Mouse (Mus musculus) heart, adult 10 weeks (tissue): ENCODE data around the gene Gm9945. TPM values are rescaled to one million over a fixed set of nuclear protein-coding genes. Genes with fewer than 3 reads are reported as not detected.

Source experiments
- polyA plus RNA-seq: library from polyadenylated mRNA; stranded (reverse); fragments of 350-450 nt; fragmentation: Illumina TruSeq; extraction: RNeasy Lipid Tissue Mini Kit (QIAGEN cat#74804); gene quantifications from one replicate; pipeline ENCODE4 v1.2.3, GENCODE M21; 2014; ENCODE audit warnings: low read depth, low replicate concordance

The Gm9945 gene
- polyA plus RNA-seq: not detected

GRCm38 (mm10) chr11:53479783-53480301, at the start of gene Gm9945, which contains the start of gene Sowaha:
Gene Gm9945, plus strand, starts transcription at chr11:53480166.
Gene Sowaha, minus strand, starts transcription at chr11:53480274.

GRCm38 (mm10) chr11:53430670-53431346, 49.2 kb upstream of the Gm9945 start, which contains the start of the genes Uqcrq and Gdf9:
Gene Uqcrq, minus strand, starts transcription at chr11:53430831.
Gene Gdf9, plus strand, starts transcription at chr11:53431023.

GRCm38 (mm10) chr11:53456474-53457371, 23.2 kb upstream of the Gm9945 start, which contains the start of the genes Gm10447 and Shroom1:
Gene Gm10447, minus strand, starts transcription at chr11:53457110.
Gene Shroom1, plus strand, starts transcription at chr11:53457205.

GRCm38 (mm10) chr11:53469968-53470695, 9.8 kb upstream of the Gm9945 start, which contains the start of gene Gm9837:
Gene Gm9837, minus strand, starts transcription at chr11:53470479.

GRCm38 (mm10) chr11:53519207-53520121, 39.5 kb downstream of the Gm9945 start, which contains the start of gene Sept8:
Gene Sept8, plus strand, starts transcription at chr11:53519257.

Other genes with a start within 250 kb of the Gm9945 start
- gene Hspa4, start 179.7 kb upstream of the Gm9945 start, polyA plus RNA-seq: 116 TPM
- gene Zcchc10, start 155.5 kb upstream of the Gm9945 start, polyA plus RNA-seq: 10.5 TPM
- gene Aff4, start 129.3 kb upstream of the Gm9945 start, polyA plus RNA-seq: 29.2 TPM
- not detected for gene Leap2, start 57.0 kb upstream of the Gm9945 start, polyA plus RNA-seq
- gene Uqcrq, start 49.3 kb upstream of the Gm9945 start, polyA plus RNA-seq: 1,517 TPM
- 0.50 TPM for gene Gdf9, start 49.1 kb upstream of the Gm9945 start, polyA plus RNA-seq
- not detected for gene Gm10447, start 23.1 kb upstream of the Gm9945 start, polyA plus RNA-seq
- 0.55 TPM for gene Shroom1, start 23.0 kb upstream of the Gm9945 start, polyA plus RNA-seq
- not detected for gene Gm9837, start 9.7 kb upstream of the Gm9945 start, polyA plus RNA-seq
- not detected for gene Sowaha, start 108 bp downstream of the Gm9945 start, polyA plus RNA-seq
- 35.5 TPM for gene Sept8, start 39.1 kb downstream of the Gm9945 start, polyA plus RNA-seq
- gene Kif3a, start 87.2 kb downstream of the Gm9945 start, polyA plus RNA-seq: 10.6 TPM
- not detected for gene Il4, start 138.5 kb downstream of the Gm9945 start, polyA plus RNA-seq
- gene Il13, start 154.5 kb downstream of the Gm9945 start, polyA plus RNA-seq: not detected
- gene Rad50, start 227.2 kb downstream of the Gm9945 start, polyA plus RNA-seq: 5.3 TPM
- not detected for gene Il5, start 240.6 kb downstream of the Gm9945 start, polyA plus RNA-seq